Mouse (Mus musculus): ENCODE results near the gene Pnmal1. TPM values are rescaled to one million over a fixed set of nuclear protein-coding genes. Genes with fewer than 3 reads are reported as not detected.

Pnmal1 gene
- total RNA-seq, 4 experiments from 2014 or later: 93.0 to 128 (median 106) TPM

DNA sequence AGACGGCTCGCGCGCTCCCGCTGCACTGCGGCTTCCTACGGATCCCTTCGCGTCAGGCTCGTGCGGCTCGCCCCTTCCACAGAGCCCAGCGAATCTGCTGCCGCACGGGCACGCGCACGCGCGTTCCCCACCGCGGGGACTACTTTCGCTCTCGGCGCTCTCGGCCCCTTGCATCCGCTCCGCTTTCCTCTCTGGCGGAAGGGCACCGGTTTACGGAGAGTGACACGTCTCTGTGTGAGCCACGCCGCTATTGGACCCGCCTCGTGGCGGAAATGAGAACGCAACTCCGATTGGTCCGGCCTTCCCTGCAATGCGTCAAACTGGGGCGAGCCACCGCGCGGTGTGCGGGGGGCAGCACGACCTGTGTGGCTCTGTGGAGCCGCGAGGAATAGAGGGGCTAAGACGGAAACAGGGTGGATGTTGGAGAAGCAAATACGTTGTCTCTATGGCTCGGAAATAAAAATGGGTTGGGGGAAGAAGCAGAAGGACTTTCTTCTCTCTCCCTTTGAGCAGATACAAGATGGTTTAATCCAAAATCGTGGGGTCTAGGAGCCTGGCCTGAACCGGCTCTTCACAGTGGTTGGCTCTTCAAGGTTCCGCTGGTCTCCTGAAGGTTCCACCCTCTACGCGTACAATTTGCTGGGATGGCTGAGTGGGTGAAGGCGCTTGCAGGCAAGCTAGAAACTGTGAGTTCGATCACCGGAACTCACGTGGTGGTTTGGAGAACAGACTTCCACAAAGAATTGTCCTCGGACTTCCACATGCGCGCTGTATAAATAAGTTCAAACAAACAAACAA is 35.2 kb upstream of the Pnmal1 start, which contains the start of gene Calm3:
TSS of gene Calm3 (minus strand) at position 78 of the 798 bp plus-strand sequence.
- peak; percentile 98 to 100 for DNase-seq (ENCODE audit: low spot score in 2 of 2)

DNA sequence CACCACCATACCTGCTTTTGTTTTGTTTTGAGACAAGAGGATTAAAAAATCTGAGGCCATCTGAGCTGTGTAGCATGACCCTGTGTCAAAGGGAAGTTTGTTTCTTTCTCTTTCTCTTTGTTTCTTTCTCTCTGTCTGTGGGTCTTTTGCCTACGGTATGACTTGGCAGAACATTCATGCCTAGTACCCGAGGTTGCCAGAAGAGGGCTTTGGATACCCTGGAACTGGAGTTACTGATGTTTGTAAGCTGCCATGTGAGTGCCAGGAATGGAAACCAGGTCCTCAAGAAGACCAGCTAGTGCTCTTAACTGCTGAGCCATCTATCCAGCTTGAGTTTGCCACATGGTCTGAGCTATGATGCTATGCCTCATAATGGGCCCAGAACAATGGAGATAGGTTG is 31.1 kb upstream of the Pnmal1 start:
- no peak for DNase-seq (ENCODE audit: low spot score in 2 of 2)

DNA sequence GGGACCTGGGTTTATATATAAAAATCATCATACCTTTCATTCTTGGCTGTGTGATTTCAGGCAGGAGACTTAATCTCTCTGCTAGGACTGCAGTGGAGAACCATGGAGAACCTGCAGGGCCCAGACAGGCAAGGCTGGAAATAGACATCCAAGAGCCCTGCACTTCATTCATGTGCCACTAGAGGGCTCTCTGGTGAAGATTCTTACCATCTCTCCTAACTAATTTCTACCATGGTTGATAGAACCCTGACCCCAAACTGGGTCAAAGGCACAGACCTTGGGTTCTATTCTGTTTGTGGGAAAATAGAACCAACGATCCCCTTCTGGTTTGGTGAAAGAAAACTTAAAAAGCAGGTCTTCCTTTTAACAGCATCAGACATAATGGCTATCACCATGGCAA is 28.6 kb upstream of the Pnmal1 start:
- peak; percentile 63 to 85 for DNase-seq (ENCODE audit: low spot score in 2 of 2)

DNA sequence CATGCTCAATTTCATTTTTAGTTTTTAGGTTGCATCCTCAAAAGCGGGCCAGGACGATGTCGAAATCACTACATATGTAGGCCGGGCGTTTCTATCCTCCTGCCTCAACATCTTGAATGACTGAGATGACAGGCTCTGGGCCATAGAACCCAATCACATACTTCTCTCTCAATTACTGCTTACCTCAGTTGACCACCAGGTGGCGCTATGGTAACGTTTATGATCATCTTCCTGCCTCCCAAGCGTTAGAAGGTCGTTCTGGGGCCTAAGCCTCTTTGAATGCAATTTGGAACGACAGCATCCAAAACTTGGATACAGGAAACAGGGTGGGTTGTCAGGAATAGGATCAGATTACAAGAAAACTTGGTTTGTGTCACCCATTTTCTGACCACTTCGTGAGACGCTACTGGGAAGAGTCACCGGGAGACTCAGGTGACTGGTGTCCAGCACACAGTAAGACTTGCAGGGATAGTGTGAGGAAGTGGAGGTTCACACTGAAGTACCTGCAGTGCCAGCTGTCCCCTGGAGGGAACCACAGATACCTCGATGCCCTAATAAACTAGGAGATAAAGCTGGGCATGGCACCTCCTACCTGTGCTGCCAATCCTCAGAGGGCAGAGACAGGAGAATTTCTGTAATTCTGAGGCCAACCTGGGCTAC is 27.4 kb upstream of the Pnmal1 start:
- DNase-seq (ENCODE audit: low spot score in 2 of 2): peak; percentile 87 to 95

DNA sequence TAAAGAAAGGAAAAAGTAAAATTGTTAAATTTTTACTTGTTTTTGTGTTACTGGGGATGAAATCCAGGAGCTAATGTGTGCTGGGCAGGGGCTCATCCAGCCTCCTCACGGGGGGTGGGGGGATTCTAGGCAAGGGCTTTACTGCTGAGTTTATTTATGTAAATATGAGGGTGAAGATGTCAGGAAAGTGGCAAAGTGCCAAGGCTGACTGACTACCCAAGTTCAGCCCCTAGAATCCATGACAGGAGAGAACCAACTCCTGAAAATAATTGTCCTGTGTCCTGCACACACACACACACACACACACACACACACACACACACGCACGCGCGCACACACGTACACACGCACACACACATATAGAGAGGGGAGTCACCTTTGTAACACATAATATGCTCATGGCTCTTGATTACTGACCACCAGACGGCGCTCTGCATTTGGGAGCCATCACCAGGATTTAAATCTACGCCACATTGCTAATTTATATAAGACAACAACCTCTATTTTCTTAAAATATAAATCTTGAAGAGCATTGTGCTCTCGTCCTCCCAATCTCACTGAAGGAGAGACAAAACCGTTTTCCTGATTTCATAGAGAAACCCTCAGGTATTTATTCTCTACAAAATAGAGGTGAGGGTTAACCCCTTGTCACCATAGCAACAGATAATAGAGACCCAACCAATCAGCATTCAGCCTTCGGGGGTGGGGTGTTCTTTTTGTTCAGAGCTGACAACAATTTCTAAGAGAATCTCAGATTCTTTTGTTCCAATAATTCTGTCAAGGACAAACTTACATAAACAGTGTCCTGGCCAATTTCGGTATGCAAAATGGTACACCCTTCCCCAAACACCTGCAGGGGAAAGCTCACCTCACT is 26.5 kb upstream of the Pnmal1 start:
- peak; percentile 52 to 77 for DNase-seq (ENCODE audit: low spot score in 2 of 2)

DNA sequence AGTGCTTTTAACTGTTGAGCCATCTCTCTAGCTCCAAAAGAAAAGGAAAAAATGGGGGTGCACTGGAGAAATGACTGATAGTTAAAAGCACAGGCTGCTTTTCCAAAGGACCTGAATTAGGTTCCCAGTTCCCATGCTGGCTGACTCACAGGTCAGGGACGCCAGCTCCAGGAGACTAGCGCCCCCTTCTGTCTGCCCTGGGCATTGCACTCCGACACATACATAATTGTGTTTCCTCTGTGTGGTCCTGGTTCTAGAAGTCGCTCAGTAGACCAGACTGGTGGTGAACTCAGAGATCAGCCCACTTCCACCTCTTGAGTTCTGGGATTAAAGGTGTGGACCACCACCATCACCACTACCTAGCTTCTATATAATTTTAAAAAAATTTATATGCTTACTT is 22.2 kb upstream of the Pnmal1 start:
- no peak for DNase-seq (ENCODE audit: low spot score in 2 of 2)

DNA sequence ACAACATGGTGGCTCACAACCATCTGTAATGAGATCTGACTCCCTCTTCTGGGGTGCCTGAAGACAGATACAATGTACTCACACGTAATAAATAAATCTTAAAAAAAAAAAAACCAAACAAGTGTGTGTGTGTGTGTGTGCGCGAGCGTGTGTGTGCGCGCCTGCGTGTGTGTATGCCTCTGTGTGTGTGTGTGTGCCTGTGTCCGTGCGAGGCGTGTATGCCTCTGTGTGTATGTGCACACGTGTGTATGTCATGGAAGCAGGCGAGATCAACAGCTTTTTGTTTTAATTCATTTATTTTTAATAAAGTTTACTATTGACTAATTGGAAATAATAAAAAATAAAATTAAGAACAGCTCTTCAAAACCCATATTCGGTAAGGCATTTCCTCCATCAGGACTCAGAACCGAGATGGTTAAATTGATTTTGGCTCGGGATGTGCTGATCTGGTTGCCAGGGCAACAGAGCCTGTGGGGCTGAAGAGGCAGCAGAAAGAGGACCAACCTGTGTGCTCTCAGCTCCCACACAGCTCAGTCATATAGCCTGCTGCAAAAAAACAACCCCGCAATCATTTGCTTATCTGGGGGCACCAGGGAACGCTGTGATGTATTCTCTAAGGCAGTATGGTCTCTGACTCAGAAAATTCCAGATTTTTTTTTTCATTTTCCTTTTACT is 21.2 kb upstream of the Pnmal1 start:
- DNase-seq (ENCODE audit: low spot score in 2 of 2): peak; percentile 75 to 83

DNA sequence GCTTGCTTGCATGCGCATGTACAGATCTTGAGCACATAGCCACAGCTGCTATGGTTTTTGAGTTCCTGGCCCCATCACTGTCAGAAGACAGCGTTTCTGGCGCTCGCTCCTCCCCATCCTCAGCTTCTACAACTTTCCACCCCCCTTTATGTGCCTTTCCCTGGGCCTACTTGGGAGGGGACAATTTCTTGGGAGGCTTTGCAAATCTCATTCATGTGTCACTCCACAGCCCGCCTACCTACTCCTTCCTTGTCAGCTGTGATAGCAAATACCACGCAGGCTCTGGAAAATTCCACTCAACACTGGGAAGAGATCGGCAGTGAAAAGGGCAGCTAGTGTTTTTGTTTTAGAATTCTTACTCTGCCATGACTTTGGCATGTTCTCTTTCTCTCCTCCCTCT is 19.2 kb upstream of the Pnmal1 start:
- DNase-seq (ENCODE audit: low spot score in 2 of 2): peak in 1 of 2 experiments; percentile 73

DNA sequence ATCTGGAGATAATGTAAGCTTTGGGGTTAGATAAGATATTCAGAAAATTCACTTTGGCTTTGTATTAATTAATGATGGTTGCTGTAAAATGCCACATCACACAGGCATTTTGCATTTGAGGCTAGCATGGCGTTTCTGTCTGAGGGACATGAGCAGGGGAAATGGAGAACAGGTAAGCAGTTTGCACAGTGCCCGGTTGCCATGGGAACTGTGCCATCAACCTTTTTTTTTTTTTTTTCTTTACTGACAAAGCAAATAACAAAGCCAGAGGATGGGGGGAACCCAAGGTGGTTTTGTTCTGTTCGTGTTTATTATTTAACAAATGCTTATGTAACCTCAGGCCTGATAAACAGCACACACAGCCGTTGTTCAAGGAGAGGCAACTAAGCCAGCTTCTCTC is 16.6 kb upstream of the Pnmal1 start:
- DNase-seq (ENCODE audit: low spot score in 2 of 2): no peak

DNA sequence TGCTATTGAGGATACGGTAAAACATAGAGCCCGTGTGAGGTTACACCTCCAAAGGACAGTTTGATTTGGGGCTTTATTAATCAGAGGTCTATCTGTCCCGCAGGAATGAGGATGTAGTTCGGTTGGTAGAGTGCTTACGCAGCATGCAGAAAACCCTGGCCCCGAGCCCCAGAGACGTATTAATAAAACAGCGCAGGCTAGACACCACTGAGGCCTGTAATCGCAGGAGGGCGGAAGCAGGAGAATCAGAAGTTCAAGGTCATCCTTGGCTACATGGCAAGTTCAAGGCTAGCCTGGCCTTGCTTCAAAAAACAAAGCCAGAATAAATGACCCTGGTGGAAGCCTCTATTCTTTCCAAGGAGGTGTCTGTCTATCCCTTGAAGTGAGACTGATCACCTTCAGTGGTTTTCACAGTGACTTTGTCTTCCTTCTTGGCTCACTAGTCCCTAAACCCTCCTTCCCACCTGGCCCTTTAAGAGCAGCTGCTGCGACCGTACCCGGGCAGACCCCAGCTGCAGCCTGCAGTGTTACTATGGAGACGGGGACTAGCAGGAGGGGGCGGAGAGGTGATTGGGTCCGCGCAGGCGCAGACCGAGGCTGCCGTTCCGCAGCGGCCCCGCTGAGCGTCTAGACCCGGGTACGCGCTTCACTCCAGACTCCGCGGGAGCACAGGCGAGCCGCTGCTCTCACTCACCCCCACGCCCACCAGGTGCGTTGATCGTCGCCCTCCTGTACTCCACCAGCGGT is 15.2 kb upstream of the Pnmal1 start, which contains the start of gene Pnmal2:
TSS of gene Pnmal2 (plus strand) at position 622 of the 747 bp plus-strand sequence.
- DNase-seq (ENCODE audit: low spot score in 2 of 2): peak; percentile 87 to 89

DNA sequence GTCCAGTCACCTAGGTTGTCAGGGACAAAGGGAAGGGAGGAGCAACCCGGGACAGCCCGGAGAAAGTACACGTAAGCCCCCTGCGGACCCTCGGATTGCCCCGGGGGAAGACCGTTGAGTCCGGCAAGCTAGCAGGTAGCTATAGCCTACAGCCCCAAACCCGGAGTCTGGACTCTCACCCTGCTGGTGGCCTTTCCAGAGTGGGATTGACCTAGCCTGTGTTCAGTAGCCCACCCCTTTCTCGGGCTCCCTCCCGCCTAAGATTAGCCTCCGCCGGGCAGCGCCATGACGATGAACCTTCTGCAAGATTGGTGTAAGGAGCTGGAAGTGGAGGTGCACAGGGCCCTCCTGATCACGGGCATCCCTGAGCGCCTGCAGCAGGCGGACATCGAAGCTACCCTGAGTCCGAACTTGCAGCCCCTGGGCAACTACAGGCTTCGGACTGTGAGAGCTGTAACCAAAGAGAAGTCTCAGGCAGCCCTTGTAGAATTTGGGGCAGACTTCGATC is 14.6 kb upstream of the Pnmal1 start:
- no peak for DNase-seq (ENCODE audit: low spot score in 2 of 2)

DNA sequence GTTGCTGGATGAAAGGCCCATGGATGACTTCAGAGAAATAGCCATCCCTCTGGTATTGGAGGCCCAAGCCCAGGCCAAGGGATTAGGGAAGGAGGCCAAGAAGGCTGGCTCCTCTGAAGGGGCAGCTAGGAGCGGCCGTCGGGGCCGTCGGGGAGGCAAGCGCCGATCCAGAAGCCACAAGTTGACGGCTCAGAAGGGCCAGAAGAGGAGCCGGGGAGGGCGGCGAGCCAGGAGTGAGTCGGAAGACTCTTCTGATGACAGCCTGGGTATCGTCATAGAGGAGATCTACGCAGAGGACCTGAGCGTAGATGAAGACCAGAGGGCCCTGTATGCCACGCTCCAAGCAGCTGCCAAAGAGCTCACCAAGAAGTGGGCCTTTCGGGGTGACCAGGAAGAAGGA is 14.1 kb upstream of the Pnmal1 start:
- no peak for DNase-seq (ENCODE audit: low spot score in 2 of 2)

DNA sequence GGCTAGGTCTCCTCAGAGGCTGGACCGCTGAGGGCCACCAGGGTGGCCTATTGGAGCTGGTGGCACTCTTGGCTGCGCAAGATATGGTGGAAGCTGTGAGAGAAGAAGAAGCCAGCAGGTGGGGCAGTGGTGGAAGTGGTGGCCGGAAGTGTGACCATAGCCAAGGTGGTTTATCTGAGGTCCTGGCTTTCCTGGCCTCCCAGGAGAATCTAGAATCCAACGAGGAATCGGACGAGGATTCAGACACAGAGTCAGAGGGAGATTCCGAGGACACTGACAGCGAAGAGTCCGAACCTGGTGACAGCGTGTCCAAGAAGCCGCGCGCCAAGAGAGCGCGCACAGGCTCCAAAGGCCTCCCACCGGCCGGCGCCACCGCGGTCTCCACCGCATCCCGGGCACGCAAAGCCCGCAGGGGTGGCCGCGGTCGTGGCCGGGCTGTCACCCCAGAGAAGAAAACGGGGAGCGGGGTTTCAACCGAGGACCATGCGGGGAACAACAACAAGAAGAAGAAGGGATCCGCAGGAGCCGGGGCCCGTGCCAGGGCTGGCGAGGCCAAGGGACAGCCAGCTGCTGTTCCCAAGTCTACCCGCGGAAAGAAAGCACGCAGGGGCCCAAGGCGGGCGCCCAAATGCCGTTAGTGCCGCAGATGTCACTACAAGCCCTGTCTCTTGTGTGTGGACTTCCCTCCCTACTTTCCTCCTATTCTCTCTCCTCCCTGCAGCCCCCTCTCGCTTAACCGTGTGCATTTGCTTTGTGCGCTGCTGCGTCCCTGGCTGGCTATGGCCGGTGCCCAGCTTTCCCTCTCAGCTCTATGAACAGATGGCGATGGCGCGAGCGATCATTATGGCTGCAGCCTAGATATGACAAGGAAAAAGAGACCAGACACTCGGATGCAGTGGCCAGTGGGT is 12.8 kb upstream of the Pnmal1 start:
- DNase-seq (ENCODE audit: low spot score in 2 of 2): no peak

DNA sequence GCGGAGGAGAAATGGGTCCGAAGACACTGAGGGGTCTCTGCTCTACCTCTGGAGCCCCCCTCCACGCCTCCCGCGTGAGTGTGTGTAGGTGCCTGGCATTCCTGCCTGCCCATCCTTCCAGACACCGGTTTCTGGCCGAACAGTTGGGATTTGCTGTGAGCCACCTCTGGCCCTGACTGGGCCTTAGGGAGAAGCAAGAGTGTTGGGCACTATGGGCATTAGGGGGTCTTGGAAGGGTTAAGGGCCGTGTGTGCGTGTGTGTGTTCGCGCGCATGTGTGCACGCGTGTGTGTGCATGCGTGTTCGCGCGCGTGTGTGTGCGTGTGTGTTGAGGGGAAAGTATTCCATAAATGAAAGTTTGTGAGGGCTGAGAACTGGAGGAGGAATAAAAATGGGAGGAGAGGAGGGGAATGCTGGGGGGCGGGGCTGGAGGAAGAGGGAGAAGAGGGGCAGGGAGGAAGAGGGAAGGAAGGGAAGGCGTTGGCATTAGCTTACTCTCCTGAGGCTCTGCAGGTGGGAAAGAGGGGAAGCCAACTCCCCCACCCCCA is 12.1 kb upstream of the Pnmal1 start:
- no peak for DNase-seq (ENCODE audit: low spot score in 2 of 2)

DNA sequence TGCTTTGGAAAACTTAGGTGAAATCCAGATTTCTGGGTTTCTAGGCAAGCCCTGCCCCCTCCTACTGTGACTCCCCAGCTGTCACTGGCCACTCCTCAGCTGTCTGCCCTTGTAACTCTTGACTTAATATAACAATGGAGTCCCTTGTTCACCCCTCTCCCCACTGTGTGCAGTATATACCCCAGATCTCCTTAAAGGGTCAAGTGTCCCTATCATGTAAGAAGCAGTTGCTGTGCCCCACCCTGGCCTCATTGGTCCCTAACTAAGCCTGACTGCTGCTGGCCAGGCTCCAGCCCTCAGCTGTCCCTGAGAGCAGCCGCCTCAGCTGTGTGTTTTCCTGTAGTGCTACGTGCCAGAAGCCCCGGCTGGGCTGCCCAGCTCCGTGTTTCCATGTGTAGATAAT is 11.5 kb upstream of the Pnmal1 start:
- no peak for DNase-seq (ENCODE audit: low spot score in 2 of 2)

DNA sequence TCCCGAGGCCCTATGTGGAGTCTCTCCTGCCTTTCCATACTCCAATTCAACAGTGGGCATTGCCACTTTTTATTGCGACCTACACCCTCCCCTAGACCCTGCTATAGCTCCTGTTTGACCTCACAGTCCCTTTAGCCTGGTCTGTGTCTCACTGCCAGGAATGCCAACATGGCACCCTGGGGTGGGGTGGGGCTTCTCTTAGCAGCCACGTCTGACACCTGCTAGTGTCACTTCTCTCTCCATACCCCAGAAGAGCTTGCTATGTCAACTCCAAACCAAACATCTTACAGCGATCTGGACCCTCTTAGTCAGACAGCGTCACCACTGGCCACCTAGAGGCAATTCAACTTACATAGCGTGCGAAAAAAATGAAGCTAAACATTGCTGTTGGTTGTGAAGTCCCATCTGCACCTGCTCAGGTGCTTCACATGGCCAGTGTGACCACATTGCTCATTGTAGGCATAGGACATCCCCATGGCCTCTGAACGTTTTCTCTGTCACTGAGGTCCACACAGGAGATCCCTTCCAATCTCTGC is 10.5 kb upstream of the Pnmal1 start:
- no peak for DNase-seq (ENCODE audit: low spot score in 2 of 2)

DNA sequence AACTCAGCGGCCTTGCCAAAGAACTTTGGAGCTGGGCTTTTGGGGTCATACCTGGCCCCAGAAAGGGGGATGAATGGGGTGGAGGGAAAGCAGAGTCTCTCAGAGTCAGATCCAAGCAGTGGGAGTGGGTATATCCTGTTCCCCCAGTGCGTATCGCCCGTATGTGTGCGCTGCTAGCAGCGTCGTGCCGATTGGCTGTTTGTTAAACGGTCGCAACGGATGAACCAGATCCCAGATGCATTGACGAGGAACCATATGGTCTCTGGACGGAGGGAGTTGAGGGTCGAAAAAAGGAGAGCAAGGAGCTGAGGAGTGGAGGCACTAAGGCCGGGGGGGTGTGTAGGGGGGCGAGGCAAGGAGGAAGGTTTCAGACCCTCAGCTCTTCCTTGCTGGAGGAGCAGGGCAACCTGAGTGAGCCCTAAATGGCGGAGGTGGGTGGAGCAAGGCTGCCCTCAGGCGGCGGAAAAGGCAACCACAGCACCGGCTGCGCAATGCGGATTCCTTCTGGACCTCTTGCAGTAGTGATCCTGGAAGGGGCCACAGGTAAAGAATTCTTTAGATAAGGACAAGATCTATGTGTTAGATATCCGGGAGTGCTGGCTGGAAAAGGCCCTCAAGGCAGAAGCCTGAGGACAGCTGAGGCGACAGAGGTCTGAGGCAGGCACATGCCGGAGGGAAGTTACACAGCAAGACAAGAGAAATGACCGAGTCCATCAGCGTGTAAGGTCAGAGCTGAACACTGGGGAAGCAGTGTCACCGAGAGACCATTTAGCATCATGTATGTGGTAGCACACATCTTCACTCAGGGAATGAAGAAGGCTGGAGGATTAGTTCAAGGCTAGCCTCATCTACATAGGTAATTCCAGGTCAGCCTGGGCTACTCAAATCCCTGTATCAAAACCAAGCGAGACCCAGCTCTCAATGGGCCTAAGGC is 9.3 kb upstream of the Pnmal1 start:
- peak in 1 of 2 experiments; percentile 88 for DNase-seq (ENCODE audit: low spot score in 2 of 2)
